Mouse (Mus musculus) heart, embryonic 14.5 days (tissue): ENCODE measurements around the gene Zmynd8. TPM values are rescaled to one million over a fixed set of nuclear protein-coding genes. Genes with fewer than 3 reads are reported as not detected.

Experiments
- ATAC-seq: fragments of 200-750 bp; cut with Nextera tagmentation; 2 replicates; pipeline ENCODE4 v1.8.0; 2017; ENCODE audit warnings: low read depth, moderate TSS enrichment; ENCODE audit not compliant: insufficient number of reproducible peaks, insufficient read depth, low FRiP score
- H3K27ac ChIP-seq, 2 experiments: fragments of 200-500 bp in 1 of 2; fragments of 300-500 bp in 1 of 2; sonication (generic) in 1 of 2; replicated peaks in 1 of 2; 2 replicates each; pipeline ENCODE4 v1.5.1; 2012 to 2014; ENCODE audit warnings: low read depth in 2 of 2, low read length in 2 of 2, control low read depth in 1 of 2, mild to moderate bottlenecking in 1 of 2, mixed read lengths in 1 of 2; ENCODE audit not compliant: control insufficient read depth in 1 of 2, insufficient read depth in 1 of 2
- H3K27me3 ChIP-seq: fragments of 300-500 bp; sonication (generic); 2 replicates; pipeline ENCODE4 v1.6.1; 2014; ENCODE audit warnings: mild to moderate bottlenecking, low read length, control low read depth; ENCODE audit not compliant: control insufficient read depth, insufficient read depth
- H3K36me3 ChIP-seq: fragments of 300-500 bp; sonication (generic); 2 replicates; pipeline ENCODE4 v1.6.1; 2014; ENCODE audit warnings: mild to moderate bottlenecking, control low read depth, low read length, mixed read lengths; ENCODE audit not compliant: control insufficient read depth, insufficient read depth
- H3K4me1 ChIP-seq, 2 experiments: fragments of 200-500 bp in 1 of 2; fragments of 300-500 bp in 1 of 2; sonication (generic) in 1 of 2; 2 replicates each; pipeline ENCODE4 v1.6.1; 2012 to 2014; ENCODE audit warnings: low read length in 2 of 2, control low read depth in 1 of 2, mixed read lengths in 1 of 2; ENCODE audit not compliant: control insufficient read depth in 2 of 2, insufficient read depth in 2 of 2
- H3K4me2 ChIP-seq: fragments of 300-500 bp; sonication (generic); 2 replicates; pipeline ENCODE4 v1.6.1; 2014; ENCODE audit warnings: mild to moderate bottlenecking, low read length
- H3K4me3 ChIP-seq, 2 experiments: fragments of 200-500 bp in 1 of 2; fragments of 300-500 bp in 1 of 2; sonication (generic) in 1 of 2; 2 replicates each; pipeline ENCODE4 v1.5.1; 2012 to 2014; ENCODE audit warnings: low read length in 2 of 2, mild to moderate bottlenecking in 2 of 2, control low read depth in 1 of 2, low read depth in 1 of 2, moderate library complexity in 1 of 2; ENCODE audit not compliant: control insufficient read depth in 1 of 2, insufficient read depth in 1 of 2
- H3K9ac ChIP-seq: fragments of 300-500 bp; sonication (generic); 2 replicates; pipeline ENCODE4 v1.6.1; 2014; ENCODE audit warnings: mild to moderate bottlenecking, low read length
- H3K9me3 ChIP-seq: fragments of 300-500 bp; sonication (generic); 2 replicates; pipeline ENCODE4 v1.6.1; 2016; ENCODE audit warnings: low read length, control low read depth; ENCODE audit not compliant: control insufficient read depth
- WGBS: fragments of 180-500 bp; shearing (Covaris S2); extraction: QIAGEN DNeasy Blood & Tissue Kit; methylation state at CpG from one replicate; pipeline ENCODE4 v1.1.7; 2014; 5-methylcytosine and 5-hydroxymethylcytosine counted together
- polyA plus RNA-seq: library from polyadenylated mRNA; unstranded; fragments of >200 nt; fragmentation: Nextera tagmentation; extraction: Ambion mirVana; gene quantifications from 2 replicates; pipeline ENCODE4 v1.2.1, GENCODE M21; 2014

Gene Zmynd8
- polyA plus RNA-seq, 1 experiment from 2014 or later, result 38.0 TPM

GRCm38 (mm10) chr2:165785312-165786036, 113.3 kb downstream of the Zmynd8 start:
- peaks cover 83% of the 10 kb centered on the region for H3K36me3 ChIP-seq
- H3K27ac ChIP-seq, result no peak overlapping the region
- H3K9me3 ChIP-seq, result no peaks in the 10 kb centered on the region
- ATAC-seq, result no peak
- peaks cover 5 to 14% of the 10 kb centered on the region in 2 experiments; a peak in 3 of 4 replicates for H3K4me1 ChIP-seq
- WGBS, result 87% methylated on average over 20 of the region's 20 CpGs
- H3K4me3 ChIP-seq, result no peak overlapping the region
- no peaks in the 10 kb centered on the region for H3K27me3 ChIP-seq
- no peak overlapping the region for H3K4me2 ChIP-seq
- no peak overlapping the region for H3K9ac ChIP-seq

DNA sequence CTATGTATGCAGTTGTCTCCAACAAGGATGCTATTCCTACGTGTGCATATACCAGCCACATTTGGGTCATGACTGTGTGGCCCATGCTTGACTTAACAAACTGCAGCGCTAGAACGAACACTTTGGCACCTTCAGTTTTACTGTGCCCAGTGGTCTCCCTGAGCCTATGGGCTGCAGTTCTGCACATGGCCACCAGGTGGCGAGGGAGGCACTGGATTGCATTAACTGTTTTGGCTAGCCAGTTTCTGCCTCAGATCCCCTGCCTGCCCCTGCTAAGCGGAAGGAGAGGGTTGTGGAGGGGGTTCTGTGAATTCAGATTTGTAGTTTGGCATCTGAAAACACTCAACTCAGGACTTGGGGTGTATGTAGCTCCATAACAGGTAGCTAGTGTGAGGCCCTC, 116.5 kb downstream of the Zmynd8 start:
- Histone ChIP-seq H3K4me3 (no peak overlapping the region), H3K27ac (no peak overlapping the region), H3K9me3 (no peaks in the 10 kb centered on the region), H3K27me3 (no peaks in the 10 kb centered on the region), H3K4me2 (no peak overlapping the region), H3K4me1 (peaks cover 0 to 6% of the 10 kb centered on the region in 2 experiments; a peak in 3 of 4 replicates), H3K9ac (no peak overlapping the region), H3K36me3 (peaks cover 59% of the 10 kb centered on the region)
- ATAC-seq, result no peak
- 34% methylated on average over 5 of the region's 5 CpGs for WGBS

GRCm38 (mm10) chr2:165778927-165779326, 119.9 kb downstream of the Zmynd8 start:
- no peak for ATAC-seq
- no peaks in the 10 kb centered on the region; the same call in 1 of the 2 replicates for H3K9me3 ChIP-seq
- H3K27me3 ChIP-seq, result no peaks in the 10 kb centered on the region
- WGBS, result 26% methylated on average over 6 of the region's 6 CpGs
- no peak overlapping the region for H3K4me2 ChIP-seq
- H3K4me1 ChIP-seq, result peaks cover 0 to 4% of the 10 kb centered on the region in 2 experiments; a peak in 2 of 4 replicates
- no peak overlapping the region for H3K4me3 ChIP-seq
- no peak overlapping the region for H3K27ac ChIP-seq
- no peak overlapping the region for H3K9ac ChIP-seq
- peaks cover 27% of the 10 kb centered on the region for H3K36me3 ChIP-seq

- ATAC-seq, result no peak
- Histone ChIP-seq H3K27ac (no peak overlapping the region), H3K4me3 (no peak overlapping the region), H3K27me3 (no peaks in the 10 kb centered on the region), H3K4me2 (no peak overlapping the region), H3K9ac (no peak overlapping the region), H3K4me1 (no peaks in the 10 kb centered on the region), H3K36me3 (no peaks in the 10 kb centered on the region), H3K9me3 (no peaks in the 10 kb centered on the region; the same call in 1 of the 2 replicates)
- 53% methylated on average over 10 of the region's 10 CpGs for WGBS
These were observed 129.4 kb downstream of the Zmynd8 start for GRCm38 (mm10) chr2:165769375-165769948.

DNA sequence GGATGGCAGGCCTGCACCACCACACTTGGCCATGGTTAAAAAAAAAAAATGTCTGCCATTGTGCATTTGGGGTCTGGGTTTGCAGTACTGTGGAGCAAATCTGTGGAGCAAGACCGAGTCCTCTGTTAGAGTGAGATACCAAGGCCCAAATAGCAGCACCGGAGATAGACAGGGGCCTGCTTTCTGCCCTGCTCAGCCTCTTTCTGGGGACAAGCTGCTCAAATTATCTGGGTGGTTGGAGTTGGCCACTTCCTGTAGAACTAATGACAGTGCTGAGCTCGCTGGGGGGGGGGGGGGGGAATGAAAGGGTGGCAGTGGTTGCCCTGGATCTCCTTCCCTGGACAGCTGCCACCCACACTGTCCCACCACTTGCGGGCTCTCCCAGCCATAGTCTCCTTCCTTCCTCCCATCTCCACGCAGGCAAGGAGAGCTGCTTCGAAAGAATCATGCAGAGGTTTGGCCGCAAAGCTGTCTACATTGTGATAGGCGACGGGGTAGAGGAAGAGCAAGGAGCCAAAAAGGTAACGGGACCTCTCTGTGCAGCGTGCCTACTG, 129.9 kb downstream of the Zmynd8 start:
- no peaks in the 10 kb centered on the region for H3K36me3 ChIP-seq
- no peak overlapping the region for H3K4me3 ChIP-seq
- no peak overlapping the region for H3K27ac ChIP-seq
- no peaks in the 10 kb centered on the region for H3K9me3 ChIP-seq
- H3K27me3 ChIP-seq, result no peaks in the 10 kb centered on the region
- 39% methylated on average over 11 of the region's 11 CpGs for WGBS
- no peaks in the 10 kb centered on the region for H3K4me1 ChIP-seq
- ATAC-seq, result no peak
- H3K4me2 ChIP-seq, result no peak overlapping the region
- H3K9ac ChIP-seq, result no peak overlapping the region

DNA sequence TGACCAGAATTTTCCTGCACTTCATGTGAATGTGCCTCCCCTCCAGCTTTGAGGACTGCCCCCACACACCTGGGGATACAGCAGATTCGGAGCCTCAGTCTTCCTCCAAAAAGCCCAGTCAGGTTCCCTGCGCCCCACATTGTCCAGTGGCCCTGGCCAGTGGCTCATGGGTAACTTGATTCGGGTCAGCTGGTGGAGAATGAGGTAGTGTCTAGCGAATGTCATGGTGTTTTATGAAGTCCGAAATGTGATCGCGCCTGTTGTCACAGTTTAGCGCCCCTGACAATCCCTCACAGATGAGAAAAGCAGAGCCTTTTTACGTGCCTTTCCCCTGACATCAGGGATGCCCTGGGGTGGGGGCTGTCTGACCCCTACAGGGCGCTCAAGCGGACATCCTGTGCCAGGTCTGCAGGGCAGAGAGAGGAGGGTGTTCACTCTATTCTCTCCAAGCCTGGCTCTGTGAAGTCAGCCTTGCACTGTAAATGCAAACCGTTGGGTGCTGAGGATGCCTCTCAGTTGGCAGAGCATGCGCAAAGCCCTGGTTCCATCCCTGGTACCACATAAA, 139.3 kb downstream of the Zmynd8 start:
- no peak overlapping the region for H3K9ac ChIP-seq
- no peaks in the 10 kb centered on the region for H3K9me3 ChIP-seq
- no peaks in the 10 kb centered on the region for H3K27me3 ChIP-seq
- H3K4me1 ChIP-seq, result peaks cover 0 to 2% of the 10 kb centered on the region in 2 experiments; a peak in 1 of 4 replicates
- 85% methylated on average over 13 of the region's 13 CpGs for WGBS
- no peak overlapping the region for H3K4me2 ChIP-seq
- H3K27ac ChIP-seq, result no peak overlapping the region
- H3K36me3 ChIP-seq, result no peaks in the 10 kb centered on the region
- no peak for ATAC-seq
- no peak overlapping the region for H3K4me3 ChIP-seq

DNA sequence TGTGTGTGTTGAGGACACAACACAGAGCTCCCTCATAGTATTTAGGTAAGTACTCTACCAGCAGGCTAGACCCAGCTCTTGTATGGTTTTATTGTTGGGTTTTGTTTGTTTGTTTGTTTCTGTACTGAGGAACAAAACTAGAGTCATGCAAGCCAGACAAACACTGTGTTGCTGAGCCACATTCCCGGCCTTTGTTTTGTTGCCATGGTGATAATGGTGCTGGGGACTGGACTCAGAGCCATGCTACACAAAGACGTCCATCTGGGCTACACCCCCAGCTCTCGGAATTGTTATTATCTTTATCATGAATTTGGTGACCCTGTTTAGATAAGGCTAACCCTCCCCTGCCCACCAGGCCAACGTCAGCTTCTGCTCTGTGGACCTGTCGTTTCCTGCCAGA, 140.3 kb downstream of the Zmynd8 start:
- no peaks in the 10 kb centered on the region for H3K27me3 ChIP-seq
- no peaks in the 10 kb centered on the region for H3K9me3 ChIP-seq
- no peak for ATAC-seq
- no peak overlapping the region for H3K4me2 ChIP-seq
- H3K4me3 ChIP-seq, result no peak overlapping the region
- WGBS, result 11% methylated on average over 5 of the region's 5 CpGs
- no peaks in the 10 kb centered on the region for H3K36me3 ChIP-seq
- H3K27ac ChIP-seq, result no peak overlapping the region
- H3K9ac ChIP-seq, result no peak overlapping the region
- peaks cover 0 to 2% of the 10 kb centered on the region in 2 experiments; a peak in 1 of 4 replicates for H3K4me1 ChIP-seq
